Mouse (Mus musculus): ENCODE results near the gene H2afb1. TPM values are rescaled to one million over a fixed set of nuclear protein-coding genes. Genes with fewer than 3 reads are reported as not detected.

The H2afb1 gene
- not detected for polyA plus RNA-seq (2014; fragmentation: Illumina TruSeq; extraction: RNeasy Lipid Tissue Mini Kit (QIAGEN cat#74804); ENCODE audit: insufficient read depth, low read depth, low replicate concordance)

DNA sequence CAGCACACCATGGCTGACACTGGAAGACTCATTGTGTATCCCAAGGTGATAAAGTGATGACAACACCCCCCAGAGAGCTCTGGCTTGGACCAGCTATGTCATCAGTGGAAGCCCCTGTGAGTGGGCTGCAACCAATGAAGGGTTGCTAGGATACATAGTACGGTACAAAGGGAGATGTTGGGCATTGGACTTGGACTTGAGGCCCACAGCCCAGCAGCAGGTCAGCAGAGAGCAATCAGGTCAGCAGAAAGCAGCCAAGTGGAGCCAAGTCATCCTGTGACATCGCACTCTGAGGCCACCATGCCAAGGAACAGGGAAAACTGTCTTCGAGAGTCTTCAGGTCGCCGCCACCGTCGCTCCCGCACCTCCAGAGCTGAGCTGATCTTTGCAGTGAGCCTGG, at the start of gene H2afb1:
TSS of gene H2afb1 (plus strand) at position 301 of the 400 bp plus-strand sequence.

All from lung, adult 10 weeks (tissue).